Mouse (Mus musculus): ENCODE data around the gene Flvcr2. TPM values are rescaled to one million over a fixed set of nuclear protein-coding genes. Genes with fewer than 3 reads are reported as not detected.

Gene Flvcr2
- polyA plus RNA-seq, 1 experiment from 2014 or later = 4.3 TPM

DNA sequence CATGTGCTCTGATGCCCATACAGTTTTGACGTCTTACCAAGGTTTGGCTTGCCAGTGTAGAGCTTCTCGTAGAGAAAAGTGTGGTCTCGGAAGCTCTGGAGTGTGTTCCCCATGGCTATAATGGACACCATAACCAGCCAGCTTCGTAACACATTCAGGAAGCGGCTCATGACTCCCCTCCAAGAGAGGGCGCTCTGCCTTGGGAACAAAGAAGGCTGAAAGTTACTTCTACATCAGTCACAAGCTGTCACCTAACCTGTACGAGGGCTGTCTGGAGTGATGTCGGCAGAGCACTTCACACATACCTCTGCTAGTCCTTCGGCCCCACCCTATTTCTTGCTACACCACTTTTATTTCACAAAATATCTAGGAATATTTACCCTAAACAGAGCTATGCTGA, 75.7 kb downstream of the Flvcr2 start:
- H3K9me3 ChIP-seq = no peaks in the 10 kb centered on the region
- no peak overlapping the region for H3K4me2 ChIP-seq
- no peaks in the 10 kb centered on the region for H3K27me3 ChIP-seq
- H3K4me3 ChIP-seq = no peak overlapping the region
- ATAC-seq (ENCODE audit: low read depth) = no peak
- H3K9ac ChIP-seq = no peak overlapping the region
- H3K27ac ChIP-seq (replicated peaks) = no peak overlapping the region
- peaks cover 40% of the 10 kb centered on the region for H3K36me3 ChIP-seq
- peaks cover 32% of the 10 kb centered on the region for H3K4me1 ChIP-seq (replicated peaks)
- WGBS = 82% methylated on average over 9 of the region's 9 CpGs

DNA sequence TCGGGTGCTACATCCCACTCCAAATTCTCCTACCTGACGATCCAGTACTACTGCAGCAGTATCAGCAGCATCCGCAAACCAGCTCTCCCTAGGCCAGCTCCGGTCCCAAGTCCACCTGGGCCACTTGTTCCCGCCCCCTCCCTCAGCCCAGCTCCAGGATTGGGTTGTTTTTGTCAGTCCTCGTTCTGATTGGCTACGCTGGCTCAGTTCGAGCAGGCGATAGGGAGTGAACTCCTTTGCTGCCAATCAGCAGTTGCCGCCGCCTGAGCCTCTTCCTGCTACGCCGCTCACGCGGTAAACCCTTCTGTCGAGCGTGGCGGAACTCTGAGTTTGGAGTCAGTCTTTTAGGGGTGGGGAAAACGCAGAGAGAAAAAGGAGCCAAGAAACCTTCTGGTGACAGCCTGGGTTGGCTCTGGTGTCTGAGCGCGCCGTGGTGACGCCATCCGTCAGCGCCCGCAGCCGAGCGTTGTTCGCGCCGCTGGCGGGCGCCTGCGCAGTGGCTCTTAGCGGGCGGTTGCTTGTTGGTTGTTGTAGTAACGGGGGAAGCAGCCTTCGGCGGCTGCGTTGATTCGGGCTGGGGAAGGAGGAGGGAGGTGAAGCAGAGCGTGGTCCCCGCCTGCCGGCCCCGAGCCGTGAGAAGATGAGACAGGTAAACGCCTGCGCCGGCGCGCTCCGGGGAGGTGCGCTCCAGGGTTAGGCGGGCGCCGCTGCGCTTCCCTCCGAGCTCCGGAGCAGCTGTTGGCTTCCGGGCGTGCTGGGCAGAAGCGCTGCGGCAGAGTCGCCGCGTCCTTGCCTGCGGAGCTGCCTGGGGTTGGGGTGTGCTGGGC, 78.3 kb downstream of the Flvcr2 start, which contains the start of the genes Erg28 and Ttll5:
TSS of gene Erg28 (minus strand) at position 113 of the 827 bp plus-strand sequence.
TSS of gene Ttll5 (plus strand) at position 222 of the 827 bp plus-strand sequence.
- under 1% methylated on average over 67 of the region's 67 CpGs for WGBS
- Histone ChIP-seq H3K36me3 (peaks cover 36% of the 10 kb centered on the region), H3K27me3 (no peaks in the 10 kb centered on the region), H3K4me1 (replicated peaks) (peaks cover 32% of the 10 kb centered on the region), H3K27ac (replicated peaks) (peak within 1 kb of the TSS; percentile 89), H3K4me2 (peak within 1 kb of the TSS; percentile 84), H3K9me3 (no peaks in the 10 kb centered on the region), H3K4me3 (peak within 1 kb of the TSS; percentile 81), H3K9ac (peak within 1 kb of the TSS; percentile 81)
- peak; percentile 99 for ATAC-seq (ENCODE audit: low read depth)

DNA sequence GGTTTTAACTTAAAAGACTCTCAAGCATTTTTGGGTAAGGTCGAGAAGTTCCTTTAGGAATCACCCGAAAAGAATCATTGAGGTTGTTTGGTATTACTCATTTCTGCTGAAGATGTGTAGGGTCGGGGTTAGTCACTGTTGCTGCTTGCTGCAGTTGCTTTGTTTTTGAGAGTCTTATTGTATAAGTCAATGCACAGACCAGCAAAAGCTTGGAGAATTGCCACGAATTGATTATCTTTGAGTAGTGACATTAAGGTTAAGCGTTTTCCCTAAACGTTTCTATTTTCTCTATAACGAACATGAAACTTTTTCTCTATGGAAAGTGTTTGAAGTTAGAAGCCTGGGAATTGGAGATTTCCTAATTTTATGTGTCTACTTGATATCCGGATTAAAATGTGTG, 79.0 kb downstream of the Flvcr2 start:
- 14% methylated on average over 8 of the region's 8 CpGs for WGBS
- H3K27ac ChIP-seq (replicated peaks) = peak overlapping the region; percentile 89
- H3K36me3 ChIP-seq = peaks cover 31% of the 10 kb centered on the region
- H3K9ac ChIP-seq = peak overlapping the region; percentile 81
- H3K4me2 ChIP-seq = peak overlapping the region; percentile 84
- H3K9me3 ChIP-seq = no peaks in the 10 kb centered on the region
- no peaks in the 10 kb centered on the region for H3K27me3 ChIP-seq
- no peak for ATAC-seq (ENCODE audit: low read depth)
- peak overlapping the region; percentile 81 for H3K4me3 ChIP-seq
- peaks cover 32% of the 10 kb centered on the region for H3K4me1 ChIP-seq (replicated peaks)

DNA sequence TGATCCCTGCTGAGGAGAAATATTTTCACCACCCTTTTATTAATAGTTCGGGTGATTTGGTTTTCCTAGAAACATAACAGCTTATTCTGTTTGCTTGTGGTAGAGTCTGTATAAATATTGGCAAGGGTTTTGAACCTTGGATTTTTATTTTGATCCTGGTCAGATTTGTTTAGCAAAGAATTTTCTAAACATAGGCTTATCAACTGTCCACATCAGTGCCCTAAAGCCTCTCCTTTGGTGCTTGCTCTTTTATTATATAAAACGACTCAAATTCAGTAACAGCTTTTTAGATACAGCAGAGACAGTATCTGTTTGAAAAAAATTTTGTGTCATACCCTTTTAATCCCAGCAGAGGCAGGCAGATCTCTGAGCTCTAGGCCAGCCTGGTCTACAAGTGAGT, 79.5 kb downstream of the Flvcr2 start:
- Histone ChIP-seq H3K27me3 (no peaks in the 10 kb centered on the region), H3K4me3 (no peak overlapping the region), H3K27ac (replicated peaks) (no peak overlapping the region), H3K9me3 (no peaks in the 10 kb centered on the region), H3K4me1 (replicated peaks) (peaks cover 32% of the 10 kb centered on the region), H3K4me2 (peak overlapping the region; percentile 84), H3K36me3 (peaks cover 27% of the 10 kb centered on the region), H3K9ac (no peak overlapping the region)
- ATAC-seq (ENCODE audit: low read depth) = no peak
- WGBS = 78% methylated on average over 2 of the region's 2 CpGs

DNA sequence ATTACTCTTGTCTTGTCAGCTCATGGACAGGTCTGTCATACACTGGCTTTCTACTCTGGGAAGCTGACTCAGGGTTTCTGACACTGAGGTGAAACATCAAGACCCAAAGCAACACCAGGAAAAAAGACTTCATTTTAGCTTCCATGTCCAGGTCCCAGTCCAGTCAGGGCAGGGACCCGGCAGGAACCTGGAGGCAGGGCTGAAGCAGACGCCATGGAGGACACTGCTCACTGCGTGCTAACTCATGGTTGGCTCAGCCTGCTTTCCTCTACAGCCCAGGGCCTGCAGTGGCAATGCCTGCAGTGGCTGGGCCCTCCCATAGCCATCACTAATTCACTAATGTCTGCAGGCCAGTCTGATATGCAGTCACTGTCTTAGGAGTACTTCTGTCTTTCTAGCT, 82.5 kb downstream of the Flvcr2 start:
- Histone ChIP-seq H3K27ac (replicated peaks) (no peak overlapping the region), H3K4me1 (replicated peaks) (peaks cover 12% of the 10 kb centered on the region), H3K36me3 (peaks cover 42% of the 10 kb centered on the region), H3K4me2 (no peak overlapping the region), H3K27me3 (no peaks in the 10 kb centered on the region), H3K9me3 (no peaks in the 10 kb centered on the region), H3K4me3 (no peak overlapping the region), H3K9ac (no peak overlapping the region)
- WGBS = 88% methylated on average over 3 of the region's 3 CpGs
- ATAC-seq (ENCODE audit: low read depth) = no peak

DNA sequence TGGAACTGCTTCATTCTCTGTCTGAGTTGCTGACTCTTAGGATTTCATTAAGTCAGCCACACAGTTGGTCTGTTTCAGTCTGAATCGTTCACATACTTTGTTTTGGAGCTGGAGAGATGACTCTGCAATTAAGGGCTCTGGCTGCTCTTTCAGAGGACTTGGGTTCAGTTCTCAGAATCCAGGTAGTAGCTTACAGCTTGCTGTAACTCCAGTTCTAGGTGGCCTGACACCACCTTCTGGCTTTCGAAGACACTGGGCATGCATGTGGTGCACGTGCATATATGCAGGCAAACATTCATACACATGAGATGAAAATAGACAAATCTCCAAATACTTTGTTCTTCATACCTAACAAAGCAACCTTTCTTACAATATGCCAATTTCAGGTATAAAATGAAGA, 83.5 kb downstream of the Flvcr2 start:
- no peak overlapping the region for H3K27ac ChIP-seq (replicated peaks)
- WGBS = 91% methylated on average over 3 of the region's 3 CpGs
- H3K4me2 ChIP-seq = no peak overlapping the region
- ATAC-seq (ENCODE audit: low read depth) = no peak
- H3K9me3 ChIP-seq = no peaks in the 10 kb centered on the region
- no peak overlapping the region for H3K4me3 ChIP-seq
- H3K27me3 ChIP-seq = no peaks in the 10 kb centered on the region
- H3K9ac ChIP-seq = no peak overlapping the region
- H3K4me1 ChIP-seq (replicated peaks) = peaks cover 9% of the 10 kb centered on the region; the same call in 1 of the 2 replicates
- H3K36me3 ChIP-seq = peaks cover 49% of the 10 kb centered on the region

DNA sequence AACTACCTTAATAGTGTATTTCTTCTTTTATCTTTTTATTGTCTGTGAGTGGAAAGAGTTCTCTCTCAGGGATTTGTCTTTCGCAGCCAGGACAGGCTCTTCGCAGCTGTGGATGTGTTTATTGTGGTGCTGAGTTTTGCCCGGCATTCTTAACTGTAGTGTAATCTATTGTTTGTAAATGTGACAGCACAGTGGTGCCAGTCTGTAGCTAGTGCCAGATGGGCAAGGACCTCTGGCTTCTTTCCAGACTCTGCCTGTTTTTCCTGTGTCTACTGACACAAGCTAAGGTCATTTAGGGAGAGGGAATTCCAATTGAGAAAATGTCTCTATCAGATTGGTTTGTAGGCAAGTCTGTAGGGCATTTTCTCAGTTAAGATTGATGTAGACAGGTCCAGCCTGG, 84.4 kb downstream of the Flvcr2 start:
- Histone ChIP-seq H3K27ac (replicated peaks) (no peak overlapping the region), H3K27me3 (no peaks in the 10 kb centered on the region), H3K36me3 (peaks cover 50% of the 10 kb centered on the region), H3K9me3 (no peaks in the 10 kb centered on the region), H3K4me3 (no peak overlapping the region), H3K4me1 (replicated peaks) (0 out of 2 replicates have a peak, but pooled peaks cover 4% of the 10 kb centered on the region), H3K9ac (no peak overlapping the region), H3K4me2 (no peak overlapping the region)
- WGBS = 76% methylated on average over 3 of the region's 3 CpGs
- ATAC-seq (ENCODE audit: low read depth) = no peak

GRCm38 (mm10) chr12:85834543-85834942, 88.2 kb downstream of the Flvcr2 start:
- Histone ChIP-seq H3K9me3 (no peaks in the 10 kb centered on the region), H3K27ac (replicated peaks) (no peak overlapping the region), H3K4me1 (replicated peaks) (no peaks in the 10 kb centered on the region), H3K4me3 (no peak overlapping the region), H3K4me2 (no peak overlapping the region), H3K27me3 (no peaks in the 10 kb centered on the region), H3K36me3 (peaks cover 33% of the 10 kb centered on the region), H3K9ac (no peak overlapping the region)
- 93% methylated on average over 2 of the region's 2 CpGs for WGBS
- no peak for ATAC-seq (ENCODE audit: low read depth)

GRCm38 (mm10) chr12:85837765-85838164, 91.4 kb downstream of the Flvcr2 start:
- Histone ChIP-seq H3K27me3 (no peaks in the 10 kb centered on the region), H3K4me3 (no peak overlapping the region), H3K4me1 (replicated peaks) (no peaks in the 10 kb centered on the region), H3K4me2 (no peak overlapping the region), H3K27ac (replicated peaks) (no peak overlapping the region), H3K9ac (no peak overlapping the region), H3K9me3 (no peaks in the 10 kb centered on the region), H3K36me3 (peaks cover 17% of the 10 kb centered on the region)
- WGBS = 96% methylated on average over 2 of the region's 2 CpGs
- no peak for ATAC-seq (ENCODE audit: low read depth)

DNA sequence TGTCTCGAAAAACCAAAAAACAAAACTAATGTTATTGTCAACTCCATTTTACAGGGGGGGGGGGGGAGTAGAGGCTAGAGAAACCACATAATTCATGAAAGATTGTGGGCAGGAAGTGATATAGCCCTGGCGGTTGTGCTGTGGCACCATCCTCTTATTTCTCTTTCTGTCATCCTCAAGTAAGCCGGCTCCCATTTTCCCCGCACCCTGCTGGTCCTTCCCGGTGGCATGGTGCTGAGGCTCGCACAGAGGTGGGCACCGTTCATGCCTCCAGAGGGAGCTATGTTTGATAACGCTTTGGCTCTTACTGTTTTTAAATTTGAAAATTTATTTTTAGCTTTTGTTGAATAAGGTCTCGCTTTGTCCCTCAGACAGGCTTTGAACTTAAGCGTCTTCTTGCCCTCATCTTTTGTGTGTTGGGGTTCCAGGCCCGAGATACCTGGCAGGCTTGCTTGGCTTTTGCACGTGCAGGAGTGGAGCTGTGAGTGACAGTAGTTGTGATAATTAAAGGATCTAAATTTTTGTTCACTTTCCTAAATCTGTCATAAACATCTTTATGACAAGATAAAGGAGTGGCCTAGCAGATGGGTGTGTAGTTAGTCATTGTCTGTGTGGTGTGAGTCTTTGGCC, 93.1 kb downstream of the Flvcr2 start:
- Histone ChIP-seq H3K27me3 (no peaks in the 10 kb centered on the region), H3K4me1 (replicated peaks) (no peaks in the 10 kb centered on the region), H3K9ac (no peak overlapping the region), H3K9me3 (no peaks in the 10 kb centered on the region), H3K4me2 (no peak overlapping the region), H3K36me3 (peaks cover 12% of the 10 kb centered on the region; the same call in 1 of the 2 replicates), H3K27ac (replicated peaks) (no peak overlapping the region), H3K4me3 (no peak overlapping the region)
- WGBS = 90% methylated on average over 12 of the region's 12 CpGs
- no peak for ATAC-seq (ENCODE audit: low read depth)

DNA sequence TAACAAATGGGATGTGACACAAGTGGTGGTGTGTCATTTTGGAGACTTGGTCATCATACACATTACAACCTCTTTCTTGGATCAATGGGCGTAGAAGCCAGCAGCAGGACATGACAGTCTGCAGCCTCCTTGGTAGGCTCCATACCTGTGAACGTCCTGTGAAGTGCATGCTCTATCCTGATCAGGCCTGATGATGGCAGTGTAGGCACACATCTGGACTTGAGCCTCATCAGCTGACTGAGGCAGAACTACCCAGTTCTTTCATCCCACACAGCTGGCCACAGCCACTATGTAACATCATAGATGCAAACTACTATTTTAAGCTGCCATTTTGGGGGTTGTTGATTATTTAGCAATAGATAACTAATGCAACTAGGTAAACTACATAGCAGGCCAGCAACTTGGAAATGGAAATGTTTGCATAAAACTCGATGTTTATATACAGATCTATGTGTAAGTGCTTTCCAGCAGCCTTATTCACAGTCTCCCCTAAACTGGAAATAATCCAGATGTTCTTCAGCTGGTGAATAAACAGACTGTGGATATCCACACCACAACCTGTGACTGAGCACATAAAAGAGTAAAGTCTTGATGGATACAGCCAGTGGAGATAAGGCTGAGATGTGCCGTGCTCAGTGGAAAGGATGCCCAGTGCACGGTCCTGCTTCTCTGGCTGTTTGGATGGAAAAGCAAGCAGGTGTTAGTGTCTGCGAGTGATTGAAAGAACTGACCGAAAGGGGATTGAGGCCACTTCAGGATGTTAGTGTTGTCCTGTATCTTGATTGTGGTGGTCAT, 102.0 kb downstream of the Flvcr2 start:
- ATAC-seq (ENCODE audit: low read depth) = no peak
- 85% methylated on average over 7 of the region's 7 CpGs for WGBS

DNA sequence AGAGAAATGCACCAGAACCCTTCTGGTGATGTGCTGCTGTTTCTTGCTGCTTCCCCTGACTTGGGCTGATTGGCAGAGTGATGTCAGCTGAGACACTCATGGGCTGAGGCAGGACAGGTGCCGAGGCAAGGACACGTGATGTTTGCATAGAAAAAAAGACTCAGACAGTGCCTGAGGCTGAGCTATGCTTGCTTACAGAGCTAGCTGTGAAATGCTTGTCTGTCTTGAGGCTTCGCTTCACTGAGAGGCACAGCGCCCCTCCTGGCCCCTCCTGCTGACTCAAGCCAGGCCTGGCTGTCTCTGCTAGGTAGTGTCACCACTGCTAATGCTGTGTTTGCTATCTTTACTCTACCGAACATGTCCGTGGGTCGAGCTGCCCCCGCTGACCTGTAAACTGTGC, 104.3 kb downstream of the Flvcr2 start:
- Histone ChIP-seq H3K4me2 (no peak overlapping the region), H3K9ac (no peak overlapping the region), H3K4me1 (replicated peaks) (no peaks in the 10 kb centered on the region), H3K27me3 (no peaks in the 10 kb centered on the region), H3K27ac (replicated peaks) (no peak overlapping the region), H3K9me3 (no peaks in the 10 kb centered on the region), H3K4me3 (no peak overlapping the region), H3K36me3 (peaks cover 29% of the 10 kb centered on the region)
- no peak for ATAC-seq (ENCODE audit: low read depth)
- 92% methylated on average over 8 of the region's 8 CpGs for WGBS

More for the DNA sequence above, 102.0 kb downstream of the Flvcr2 start:
- H3K36me3 ChIP-seq = peaks cover 42% of the 10 kb centered on the region
- H3K27ac ChIP-seq (replicated peaks) = no peak overlapping the region
- H3K4me1 ChIP-seq (replicated peaks) = no peaks in the 10 kb centered on the region
- H3K4me2 ChIP-seq = no peak overlapping the region
- H3K9me3 ChIP-seq = no peaks in the 10 kb centered on the region
- H3K27me3 ChIP-seq = no peaks in the 10 kb centered on the region
- H3K4me3 ChIP-seq = no peak overlapping the region
- H3K9ac ChIP-seq = no peak overlapping the region
